In the genomic region with DNA sequence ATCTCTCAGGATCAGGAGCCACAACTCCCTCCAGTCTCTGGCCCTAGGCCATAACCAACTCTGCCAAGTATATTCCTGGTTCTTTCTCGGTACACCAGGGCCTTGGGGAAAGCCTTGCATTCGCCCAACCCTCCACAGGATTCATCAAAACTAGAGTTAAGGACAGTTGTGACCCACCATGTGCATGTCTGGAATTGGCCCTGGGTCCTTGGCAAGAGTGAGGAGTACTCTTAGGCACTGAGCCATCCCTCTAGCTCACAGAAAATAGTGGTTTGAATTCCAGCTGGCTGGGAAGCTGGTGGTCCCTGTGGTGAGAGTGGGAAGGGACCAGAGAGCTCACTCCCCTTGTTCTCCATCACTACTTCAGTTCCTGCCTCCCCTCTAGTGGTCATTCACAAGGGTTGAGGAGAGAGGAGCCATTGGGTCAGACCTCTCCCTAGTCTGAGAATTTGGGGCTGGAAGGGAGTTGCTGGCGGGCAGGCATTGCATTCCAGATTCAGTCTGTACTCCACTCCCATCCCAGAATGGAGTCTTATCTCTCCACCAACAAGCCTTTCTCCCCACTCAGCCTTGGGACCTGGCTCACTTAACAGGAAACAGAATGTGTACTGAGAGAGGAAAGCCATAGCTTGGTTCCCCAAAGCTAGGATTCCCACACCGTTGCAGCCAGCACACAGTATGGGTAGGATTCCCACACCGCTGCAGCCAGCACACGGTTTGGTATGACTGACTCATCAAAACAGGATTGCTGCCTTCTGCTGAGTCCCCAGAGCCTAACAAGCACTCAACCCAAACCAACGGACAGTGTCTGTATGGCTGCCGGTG, we compare ENCODE assay signal across 11 mouse cellular contexts. TPM values are rescaled to one million over a fixed set of nuclear protein-coding genes. Genes with fewer than 3 reads are reported as not detected.
DNase-seq lines count a peak whose midpoint lies in the region; ATAC-seq lines count a peak whose summit lies in the region.
"Had no signal": no experiment of that assay in that cellular context is flagged by ENCODE, and none has a peak within 500 bp of the region (broad histone marks: within the 10 kb centered on the region; RNA-seq: fewer than 3 reads in every experiment).

No protein-coding gene starts in this region.

- H3K27me3 ChIP-seq in limb, embryonic 15.5 days: no peaks in the 10 kb centered on the region
- H3K27me3 ChIP-seq in forebrain, embryonic 15.5 days: no peaks in the 10 kb centered on the region

- 63% methylated on average over 8 of the region's 8 CpGs for WGBS in limb, embryonic 15.5 days
- WGBS in forebrain, embryonic 15.5 days: 79% methylated on average over 8 of the region's 8 CpGs

- H3K9me3 ChIP-seq in limb, embryonic 15.5 days: no peaks in the 10 kb centered on the region
- H3K9me3 ChIP-seq in forebrain, embryonic 15.5 days: no peaks in the 10 kb centered on the region

- no peaks in the 10 kb centered on the region for H3K36me3 ChIP-seq in limb, embryonic 15.5 days
- H3K36me3 ChIP-seq in forebrain, embryonic 15.5 days: no peaks in the 10 kb centered on the region

- H3K27ac ChIP-seq in limb, embryonic 15.5 days: peak overlapping the region; percentile 80
- no peak overlapping the region; the same call in 1 of the 2 replicates for H3K27ac ChIP-seq in forebrain, embryonic 15.5 days (replicated peaks)

- no peak overlapping the region for H3K4me2 ChIP-seq in limb, embryonic 15.5 days
- no peak overlapping the region for H3K4me2 ChIP-seq in forebrain, embryonic 15.5 days (replicated peaks)

- H3K4me3 ChIP-seq in limb, embryonic 15.5 days: no peak overlapping the region
- H3K4me3 ChIP-seq in forebrain, embryonic 15.5 days: no peak overlapping the region
- H3K4me3 ChIP-seq: megakaryocyte, embryonic 14.5 days had no signal

- ATAC-seq in cerebellum, adult (ENCODE audit: insufficient number of reproducible peaks, low FRiP score, low TSS enrichment): no peak
- ATAC-seq in limb, embryonic 15.5 days (ENCODE audit: insufficient number of reproducible peaks, low FRiP score, low TSS enrichment, low read depth): 0 out of 2 replicates have a peak, but pooled peaks have one; percentile 22
- no peak for ATAC-seq in forebrain, embryonic 15.5 days (replicated peaks)

- intact Hi-C loops in left cerebral cortex, postnatal 4 days (cut with DNase I): no loop called here
- intact Hi-C loops in left cerebral cortex, postnatal 14 days (cut with DNase I): no loop called here

- peak; percentile 74 to 76 for DNase-seq in cerebellum, postnatal 14 days
- peak; percentile 70 for DNase-seq in left cerebral cortex, postnatal 4 days
- DNase-seq in left cerebral cortex, postnatal 14 days (ENCODE audit: low spot score in 2 of 2): no peak
- DNase-seq in gastrocnemius, postnatal 25 days: peak; percentile 55
- no peak for DNase-seq in thymus, postnatal 14 days
- DNase-seq: cerebellum, adult 8-10 months; layer of hippocampus, adult 9-11 months had no signal

- H3K9ac ChIP-seq in limb, embryonic 15.5 days: no peak overlapping the region
- H3K9ac ChIP-seq in forebrain, embryonic 15.5 days (replicated peaks): no peak overlapping the region

- peaks cover 33% of the 10 kb centered on the region for H3K4me1 ChIP-seq in limb, embryonic 15.5 days
- peaks cover 6% of the 10 kb centered on the region; the same call in 1 of the 2 replicates for H3K4me1 ChIP-seq in forebrain, embryonic 15.5 days

RNA-seq across cellular contexts. Expression of gene Cmklr1, which starts 43.1 kb away (rescaled TPM):
- 1 to 10 TPM; 2.7 to 2.9 TPM for total RNA-seq in left cerebral cortex, postnatal 4 days (2021)
- 1 to 10 TPM; 4.2 to 5.1 TPM for total RNA-seq in left cerebral cortex, postnatal 14 days (2021)
- total RNA-seq in gastrocnemius, postnatal 25 days (2021): 10 to 100 TPM; 14.6 to 15.4 TPM
- polyA plus RNA-seq in limb, embryonic 15.5 days (2015; fragmentation: Nextera tagmentation; extraction: Ambion mirVana): 10.4 and 12.0 TPM in 2 replicates
- 1.3 and 1.4 TPM in 2 replicates for polyA plus RNA-seq in forebrain, embryonic 15.5 days (2015; fragmentation: Nextera tagmentation; extraction: Ambion mirVana)

Comparison
In these comparisons a context has a peak if more than half of its experiments do, and no peak if none do; other contexts are left out.
1. DNase-seq: peak in cerebellum, postnatal 14 days (2 of 2), left cerebral cortex, postnatal 4 days (single experiment) and gastrocnemius, postnatal 25 days (single experiment); none in left cerebral cortex, postnatal 14 days (0 of 2) and thymus, postnatal 14 days (single experiment).